2 mouse cellular contexts compared by ENCODE assay signal in genomic region chr11:96348141-96348928, GRCm38 (mm10).
TF ChIP-seq lines count a peak whose summit lies in the region.

No protein-coding gene starts in this region.

TF ChIP-seq in C2C12, 6 proteins besides CTCF, POLR2A, EP300 and RAD21:
- peak; percentile 66 for TF ChIP-seq USF1 (IDR thresholded peaks at IDR 0.05; ENCODE audit: low read depth)
- TF ChIP-seq CEBPB (IDR thresholded peaks at IDR 0.05; ENCODE audit: low read depth): no peak

TF ChIP-seq in CH12.LX, 34 proteins besides CTCF, POLR2A, EP300 and RAD21:
- TF ChIP-seq GABPA (IDR thresholded peaks at IDR 0.05; ENCODE audit: insufficient replicate concordance, low read depth, low read length) (no peak), USF1 (IDR thresholded peaks at IDR 0.05; ENCODE audit: low read depth, low read length) (peak; percentile 18; the same call in 1 of the 2 replicates), JUN (IDR thresholded peaks at IDR 0.05; ENCODE audit: insufficient read depth, low read depth, low read length) (no peak), MAFK (IDR thresholded peaks at IDR 0.05; ENCODE audit: insufficient replicate concordance, low read length) (no peak), NELFE (IDR thresholded peaks at IDR 0.05; ENCODE audit: low read depth, low read length) (no peak)
TF ChIP-seq in CH12.LX: peak in this region for 1.
